Mouse (Mus musculus) testis, adult 2 months (tissue): ENCODE data around the gene Gchfr. TPM values are rescaled to one million over a fixed set of nuclear protein-coding genes. Genes with fewer than 3 reads are reported as not detected.

Experiments
- H3K27ac ChIP-seq: fragments of 200-500 bp; 2 replicates; pipeline ENCODE4 v1.5.1; 2012; ENCODE audit warnings: low read depth, low read length; ENCODE audit not compliant: control insufficient read depth, insufficient read depth
- H3K27me3 ChIP-seq: fragments of 200-500 bp; 2 replicates; pipeline ENCODE4 v1.6.1; 2012; ENCODE audit warnings: mild to moderate bottlenecking, low read length, moderate library complexity; ENCODE audit not compliant: control insufficient read depth, insufficient read depth
- H3K36me3 ChIP-seq: fragments of 200-500 bp; 2 replicates; pipeline ENCODE4 v1.6.1; 2012; ENCODE audit warnings: mild to moderate bottlenecking, low read length; ENCODE audit not compliant: control insufficient read depth, insufficient read depth
- H3K4me1 ChIP-seq: fragments of 200-500 bp; 2 replicates; pipeline ENCODE4 v1.6.1; 2012; ENCODE audit warnings: low read length; ENCODE audit not compliant: control insufficient read depth, insufficient read depth
- H3K4me3 ChIP-seq: fragments of 200-500 bp; 2 replicates; pipeline ENCODE4 v1.5.1; 2012; ENCODE audit warnings: low read depth, mild to moderate bottlenecking, low read length, moderate library complexity, mixed read lengths; ENCODE audit not compliant: control insufficient read depth
- CTCF ChIP-seq: fragments of 200-500 bp; IDR thresholded peaks from 2 replicates; pipeline ENCODE4 v1.5.1; 2012; ENCODE audit warnings: low read depth, mild to moderate bottlenecking, inconsistent platforms, low read length, moderate library complexity; ENCODE audit not compliant: control insufficient read depth, insufficient read depth, insufficient replicate concordance
- POLR2A ChIP-seq: fragments of 200-500 bp; IDR thresholded peaks from 2 replicates; pipeline ENCODE4 v1.6.1; 2012; ENCODE audit warnings: low read depth, mild to moderate bottlenecking, inconsistent platforms, low read length, moderate library complexity; ENCODE audit not compliant: control insufficient read depth
- polyA plus RNA-seq: library from polyadenylated mRNA; depleted of rRNA; stranded (reverse); fragments of >200 nt; gene quantifications from 2 replicates; pipeline ENCODE4 v1.2.3, GENCODE M21; 2012

The Gchfr gene
- polyA plus RNA-seq, 1 experiment: 6.4 TPM

- H3K4me3 ChIP-seq: no peak overlapping the region
- H3K4me1 ChIP-seq: peaks cover 15% of the 10 kb centered on the region
- TF ChIP-seq CTCF (no peak), POLR2A (no peak)
- H3K36me3 ChIP-seq: no peaks in the 10 kb centered on the region
- no peaks in the 10 kb centered on the region for H3K27me3 ChIP-seq
- H3K27ac ChIP-seq: no peak overlapping the region
Measured at GRCm38 (mm10) chr2:119165401-119165800, 2.2 kb upstream of the Gchfr start.

- peak overlapping the region; percentile 58 for H3K4me3 ChIP-seq
- TF ChIP-seq CTCF: no peak
- no peak for TF ChIP-seq POLR2A
- no peaks in the 10 kb centered on the region for H3K27me3 ChIP-seq
- peaks cover 15% of the 10 kb centered on the region for H3K4me1 ChIP-seq
- H3K36me3 ChIP-seq: no peaks in the 10 kb centered on the region
- H3K27ac ChIP-seq: no peak overlapping the region
Measured at GRCm38 (mm10) chr2:119167866-119168256, 288 bp downstream of the Gchfr start.

- Histone ChIP-seq H3K4me3 (no peak overlapping the region), H3K4me1 (peaks cover 15% of the 10 kb centered on the region), H3K36me3 (no peaks in the 10 kb centered on the region), H3K27me3 (no peaks in the 10 kb centered on the region), H3K27ac (no peak overlapping the region)
- TF ChIP-seq POLR2A (no peak), CTCF (no peak)
Measured at GRCm38 (mm10) chr2:119170282-119170681, 2.7 kb downstream of the Gchfr start.

- Histone ChIP-seq H3K27me3 (no peaks in the 10 kb centered on the region), H3K4me3 (no peak overlapping the region), H3K36me3 (no peaks in the 10 kb centered on the region), H3K4me1 (peaks cover 15% of the 10 kb centered on the region), H3K27ac (no peak overlapping the region)
- no peak for TF ChIP-seq POLR2A
- no peak for TF ChIP-seq CTCF
Measured at GRCm38 (mm10) chr2:119171574-119171973, 4.0 kb downstream of the Gchfr start.

- Histone ChIP-seq H3K27ac (no peak overlapping the region), H3K36me3 (no peaks in the 10 kb centered on the region), H3K4me1 (peaks cover 7% of the 10 kb centered on the region), H3K27me3 (no peaks in the 10 kb centered on the region), H3K4me3 (no peak overlapping the region)
- TF ChIP-seq POLR2A (no peak), CTCF (no peak)
Measured at GRCm38 (mm10) chr2:119172446-119172845, 4.9 kb downstream of the Gchfr start.

- H3K36me3 ChIP-seq: no peaks in the 10 kb centered on the region
- no peak overlapping the region for H3K27ac ChIP-seq
- TF ChIP-seq CTCF (no peak), POLR2A (no peak)
- peaks cover under 1% of the 10 kb centered on the region; the same call in 1 of the 2 replicates for H3K4me1 ChIP-seq
- H3K4me3 ChIP-seq: no peak overlapping the region
- H3K27me3 ChIP-seq: no peaks in the 10 kb centered on the region
Measured at GRCm38 (mm10) chr2:119172862-119173576, 5.4 kb downstream of the Gchfr start.

GRCm38 (mm10) chr2:119173991-119174651, 6.5 kb downstream of the Gchfr start, which contains the start of gene Gm14137:
Gm14137 (plus strand) TSS chr2:119174509.
- Histone ChIP-seq H3K4me3 (peak within 1 kb of the TSS; percentile 16), H3K27ac (no peak within 1 kb of the TSS)

More at GRCm38 (mm10) chr2:119173991-119174651, 6.5 kb downstream of the Gchfr start, which contains the start of gene Gm14137:
- H3K4me1 ChIP-seq: no peaks in the 10 kb centered on the region; the same call in 1 of the 2 replicates
- no peaks in the 10 kb centered on the region for H3K27me3 ChIP-seq
- no peak for TF ChIP-seq CTCF
- no peak; the same call in 1 of the 2 replicates for TF ChIP-seq POLR2A
- no peaks in the 10 kb centered on the region; the same call in 1 of the 2 replicates for H3K36me3 ChIP-seq
